Mouse (Mus musculus) macrophage (primary cell): ENCODE data around the gene Clec9a. TPM values are rescaled to one million over a fixed set of nuclear protein-coding genes. Genes with fewer than 3 reads are reported as not detected.

Source experiments
- H3K27ac ChIP-seq: fragments of 350-480 bp; formaldehyde crosslinking; 2 replicates; pipeline ENCODE4 v1.9.0; 2021
- H3K36me3 ChIP-seq: fragments of 350-480 bp; formaldehyde crosslinking; 2 replicates; pipeline ENCODE4 v1.9.0; 2021; ENCODE audit errors: inconsistent target
- H3K4me3 ChIP-seq: fragments of 350-480 bp; formaldehyde crosslinking; 2 replicates; pipeline ENCODE4 v1.9.0; 2021; ENCODE audit errors: inconsistent target
- H3K79me2 ChIP-seq: fragments of 350-480 bp; formaldehyde crosslinking; 2 replicates; pipeline ENCODE4 v1.9.0; 2021; ENCODE audit errors: inconsistent target
- WGBS: methylation state at CpG from one replicate; pipeline ENCODE4 v1.1.7; 2026; ENCODE audit warnings: inconsistent platforms; ENCODE audit not compliant: missing documents; 5-methylcytosine and 5-hydroxymethylcytosine counted together
- polyA plus RNA-seq: library from polyadenylated mRNA; stranded (reverse); fragments of 250-400 nt; gene quantifications from 3 replicates; pipeline ENCODE4 v1.2.4, GENCODE M21; 2018; ENCODE audit warnings: inconsistent platforms

Gene Clec9a
- polyA plus RNA-seq, 1 experiment from 2014 or later = 1.2 TPM

DNA sequence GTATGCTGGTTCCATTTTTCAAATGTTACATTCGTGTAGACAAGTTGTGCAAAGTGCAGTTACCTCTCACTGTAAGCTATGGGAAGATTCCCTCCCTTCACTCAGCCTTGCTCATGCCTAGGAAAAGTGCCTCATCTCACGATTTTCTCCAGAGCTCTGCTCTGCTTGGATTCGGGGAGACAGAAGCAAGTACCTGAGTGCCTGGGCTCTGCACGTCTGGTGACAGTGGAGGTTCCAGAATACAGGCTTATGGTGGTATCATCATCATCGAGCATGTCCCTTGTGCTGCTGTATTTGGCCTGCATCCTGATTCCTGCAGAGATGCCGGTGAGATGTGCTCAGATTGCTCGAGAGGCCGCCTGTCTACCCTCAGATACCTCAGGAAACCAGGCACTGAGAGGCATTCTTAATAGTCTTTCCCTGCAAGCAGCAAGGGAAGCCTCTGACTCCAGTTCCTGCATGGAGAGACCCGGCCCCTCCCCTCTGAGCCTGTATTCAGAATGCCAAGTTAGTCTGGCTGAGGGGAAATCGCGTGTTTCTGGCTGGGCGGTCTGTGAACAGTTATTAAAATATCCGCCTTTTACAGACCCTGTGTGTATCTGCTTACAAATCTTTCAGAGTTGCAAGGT lies 42.9 kb downstream of the Clec9a start, which contains the start of gene Clec1a:
Gene Clec1a, minus strand, starts transcription at position 590 of the 629 bp plus-strand sequence.
- H3K27ac ChIP-seq = no peak within 1 kb of the TSS
- no peaks in the 10 kb centered on the region for H3K79me2 ChIP-seq
- WGBS = 40% methylated on average over 13 of the region's 13 CpGs
- no peaks in the 10 kb centered on the region for H3K36me3 ChIP-seq
- peak within 1 kb of the TSS; percentile 5; the same call in 1 of the 2 replicates for H3K4me3 ChIP-seq

DNA sequence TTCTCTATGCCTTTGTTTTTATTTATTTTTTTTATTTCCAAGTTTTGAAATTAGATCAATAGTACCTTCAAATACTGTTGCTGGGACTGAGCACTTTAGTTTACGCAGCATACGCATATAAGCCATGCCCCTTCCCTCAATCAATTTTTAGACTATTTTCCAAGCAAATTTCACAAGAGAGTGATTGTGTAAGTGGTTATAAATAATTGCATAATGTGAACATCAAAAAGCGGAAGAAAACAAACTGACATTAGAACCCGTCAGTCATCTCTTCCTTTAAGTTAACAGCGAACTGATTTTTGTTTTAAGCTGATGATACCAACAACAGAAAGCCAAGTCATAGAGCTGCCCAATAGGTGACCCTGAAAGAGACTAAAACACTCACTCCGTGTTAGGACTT lies 62.7 kb downstream of the Clec9a start:
- Histone ChIP-seq H3K79me2 (peaks cover 7% of the 10 kb centered on the region; the same call in 1 of the 2 replicates), H3K36me3 (peaks cover 11% of the 10 kb centered on the region), H3K4me3 (peak overlapping the region; percentile 7; the same call in 1 of the 2 replicates), H3K27ac (peak overlapping the region; percentile 55)
- 15% methylated on average over 6 of the region's 6 CpGs for WGBS

DNA sequence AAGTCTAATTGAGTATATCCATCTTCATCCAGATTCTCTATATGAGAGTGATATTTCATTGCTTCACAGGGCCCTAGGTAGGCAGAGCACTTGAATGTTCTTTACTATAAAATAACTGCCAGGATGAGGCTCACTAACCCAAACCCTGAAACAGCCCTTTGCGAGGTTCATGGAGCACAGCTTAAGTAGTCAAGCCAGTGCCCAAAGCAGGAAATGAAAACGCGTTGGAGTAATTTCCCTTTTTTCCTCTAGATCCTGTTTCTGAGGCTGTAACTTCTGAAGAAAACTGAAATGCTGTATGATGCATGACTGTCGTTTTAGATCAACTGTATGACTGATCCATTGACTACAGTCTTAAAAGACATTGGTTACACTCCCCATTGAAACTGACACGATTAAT lies 64.0 kb downstream of the Clec9a start:
- Histone ChIP-seq H3K79me2 (peaks cover 7% of the 10 kb centered on the region; the same call in 1 of the 2 replicates), H3K4me3 (no peak overlapping the region), H3K27ac (peak overlapping the region; percentile 56), H3K36me3 (no peaks in the 10 kb centered on the region; the same call in 1 of the 2 replicates)
- WGBS = 6% methylated on average over 5 of the region's 5 CpGs

Other genes with a start within 250 kb of the Clec9a start
- 120 to 201 TPM (median 122 TPM) in 3 replicates for gene Clec2d, start 228.2 kb upstream of the Clec9a start, polyA plus RNA-seq
- 2.4 to 12.8 TPM (median 4.1 TPM) in 3 replicates for gene Cd69, start 133.4 kb upstream of the Clec9a start, polyA plus RNA-seq
- gene 4922502D21Rik, start 77.1 kb upstream of the Clec9a start, polyA plus RNA-seq = not detected in 3 replicates
- 168 to 417 TPM (median 176 TPM) in 3 replicates for gene Clec12a, start 66.2 kb upstream of the Clec9a start, polyA plus RNA-seq
- gene Clec12b, start 23.0 kb upstream of the Clec9a start, polyA plus RNA-seq = not detected in 3 replicates
- 0.93 to 5.0 TPM (median 1.5 TPM) in 3 replicates for gene Clec1b, start 11.6 kb upstream of the Clec9a start, polyA plus RNA-seq
- gene Clec1a, start 43.1 kb downstream of the Clec9a start, polyA plus RNA-seq = 0.12 to 0.80 TPM (median 0.65 TPM) in 3 replicates
- 0.28 to 0.32 TPM (median 0.30 TPM) in 3 replicates for gene Olr1, start 98.3 kb downstream of the Clec9a start, polyA plus RNA-seq
- gene Tmem52b, start 103.7 kb downstream of the Clec9a start, polyA plus RNA-seq = not detected in 3 replicates
- 89.2 to 276 TPM (median 184 TPM) in 3 replicates for gene Gabarapl1, start 124.3 kb downstream of the Clec9a start, polyA plus RNA-seq
- not detected in 3 replicates for gene Klre1, start 169.0 kb downstream of the Clec9a start, polyA plus RNA-seq
- 0.64 to 1.4 TPM (median 0.66 TPM) in 3 replicates for gene Klrd1, start 182.9 kb downstream of the Clec9a start, polyA plus RNA-seq
- 0.21 to 2.0 TPM (median 1.7 TPM) in 3 replicates for gene Klrk1, start 215.0 kb downstream of the Clec9a start, polyA plus RNA-seq
- not detected in 3 replicates for gene Klrc3, start 234.5 kb downstream of the Clec9a start, polyA plus RNA-seq